ENCODE assay signal across 9 mouse cellular contexts in genomic region chr12:29368107-29368819, GRCm38 (mm10).
A peak's percentile ranks its signal among the peaks of the same experiment; 100 is the strongest.
DNase-seq lines count a peak whose midpoint lies in the region; ATAC-seq lines count a peak whose summit lies in the region.
"Had no signal": no experiment of that assay in that cellular context is flagged by ENCODE, and none has a peak within 500 bp of the region (broad histone marks: within the 10 kb centered on the region; RNA-seq: fewer than 3 reads in every experiment).

No protein-coding gene starts in this region.

- H3K4me2 ChIP-seq in forebrain, embryonic 11.5 days (ENCODE audit: low read depth, low read length, severe bottlenecking) = peak overlapping the region; percentile 48
- H3K4me2 ChIP-seq in heart, embryonic 16.5 days (ENCODE audit: low read depth, low read length) = peak overlapping the region; percentile 57
- peak overlapping the region; percentile 35 for H3K4me2 ChIP-seq in stomach, embryonic 14.5 days (replicated peaks; ENCODE audit: low read depth, low read length)
- H3K4me2 ChIP-seq: liver, embryonic 13.5 days had no signal

- H3K36me3 ChIP-seq in forebrain, embryonic 11.5 days (ENCODE audit: control insufficient read depth, insufficient read depth, low read length) = no peaks in the 10 kb centered on the region
- H3K36me3 ChIP-seq in heart, embryonic 16.5 days (ENCODE audit: control insufficient read depth, insufficient read depth) = no peaks in the 10 kb centered on the region
- H3K36me3 ChIP-seq in stomach, embryonic 14.5 days (ENCODE audit: control insufficient read depth, insufficient read depth, low read length) = no peaks in the 10 kb centered on the region
- H3K36me3 ChIP-seq: liver, embryonic 13.5 days had no signal

- DNase-seq in urinary bladder, postnatal 36 days (ENCODE audit: low spot score in 2 of 2) = peak; percentile 3 to 14
- no peak for DNase-seq in urinary bladder, adult 18-20 months (ENCODE audit: low spot score in 2 of 2)
- DNase-seq in forebrain, embryonic 11.5 days (ENCODE audit: low spot score) = peak; percentile 81
- peak; percentile 60 to 69 for DNase-seq in kidney, postnatal 25 days
- peak; percentile 67 for DNase-seq in mesoderm, embryonic 11.5 days (ENCODE audit: low read depth, low spot score)
- DNase-seq in urinary bladder, postnatal 25 days (ENCODE audit: low spot score) = no peak
- DNase-seq: liver, embryonic 13.5 days had no signal

- H3K27ac ChIP-seq in forebrain, embryonic 11.5 days (ENCODE audit: low read depth, low read length) = peak overlapping the region; percentile 85
- H3K27ac ChIP-seq in heart, embryonic 16.5 days (ENCODE audit: low read length) = no peak overlapping the region
- H3K27ac ChIP-seq in stomach, embryonic 14.5 days (ENCODE audit: low read length) = peak overlapping the region; percentile 27; the same call in 1 of the 2 replicates
- H3K27ac ChIP-seq: liver, embryonic 13.5 days had no signal

- H3K9me3 ChIP-seq in forebrain, embryonic 11.5 days (ENCODE audit: control insufficient read depth, low read length) = no peaks in the 10 kb centered on the region
- H3K9me3 ChIP-seq in heart, embryonic 16.5 days (replicated peaks; ENCODE audit: control insufficient read depth, low read length) = no peaks in the 10 kb centered on the region
- H3K9me3 ChIP-seq in stomach, embryonic 14.5 days (ENCODE audit: control insufficient read depth, low read depth, low read length) = no peaks in the 10 kb centered on the region
- H3K9me3 ChIP-seq: liver, embryonic 13.5 days had no signal

- peak overlapping the region; percentile 20 for H3K4me3 ChIP-seq in forebrain, embryonic 11.5 days (ENCODE audit: low read depth, low read length)
- peak overlapping the region; percentile 21; the same call in 1 of the 2 replicates for H3K4me3 ChIP-seq in heart, embryonic 16.5 days (ENCODE audit: low read length)
- peak overlapping the region; percentile 18; the same call in 1 of the 2 replicates for H3K4me3 ChIP-seq in stomach, embryonic 14.5 days (ENCODE audit: low read depth, low read length)
- H3K4me3 ChIP-seq: liver, embryonic 13.5 days had no signal

- peaks cover 9% of the 10 kb centered on the region; the same call in 1 of the 2 replicates for H3K4me1 ChIP-seq in forebrain, embryonic 11.5 days (replicated peaks; ENCODE audit: control insufficient read depth, insufficient read depth, low read length)
- H3K4me1 ChIP-seq in heart, embryonic 16.5 days (ENCODE audit: control insufficient read depth, insufficient read depth, low read length) = peaks cover 7% of the 10 kb centered on the region; the same call in 1 of the 2 replicates
- 0 out of 2 replicates have a peak, but pooled peaks cover 4% of the 10 kb centered on the region for H3K4me1 ChIP-seq in stomach, embryonic 14.5 days (ENCODE audit: control insufficient read depth, insufficient read depth, low read length)
- H3K4me1 ChIP-seq: liver, embryonic 13.5 days had no signal

- H3K9ac ChIP-seq in forebrain, embryonic 11.5 days (ENCODE audit: low read length) = peak overlapping the region; percentile 50
- H3K9ac ChIP-seq in heart, embryonic 16.5 days (ENCODE audit: low read length) = no peak overlapping the region
- H3K9ac ChIP-seq in stomach, embryonic 14.5 days (replicated peaks; ENCODE audit: low read depth, low read length) = no peak overlapping the region
- H3K9ac ChIP-seq: liver, embryonic 13.5 days had no signal

- WGBS in forebrain, embryonic 11.5 days = 3% methylated on average over 19 of the region's 19 CpGs
- WGBS in heart, embryonic 16.5 days = 22% methylated on average over 19 of the region's 19 CpGs
- WGBS in stomach, embryonic 14.5 days = 15% methylated on average over 19 of the region's 19 CpGs

- peak; percentile 95 for ATAC-seq in forebrain, embryonic 11.5 days (replicated peaks; ENCODE audit: low FRiP score)
- ATAC-seq in heart, embryonic 16.5 days (replicated peaks; ENCODE audit: extremely low read depth, insufficient read depth, low FRiP score) = no peak
- no peak for ATAC-seq in stomach, embryonic 14.5 days (ENCODE audit: insufficient number of reproducible peaks, insufficient read depth, low FRiP score, low read depth)

- H3K27me3 ChIP-seq in forebrain, embryonic 11.5 days (ENCODE audit: control insufficient read depth, insufficient read depth, low read length) = no peaks in the 10 kb centered on the region
- H3K27me3 ChIP-seq in heart, embryonic 16.5 days (ENCODE audit: control insufficient read depth, insufficient read depth, low read length) = no peaks in the 10 kb centered on the region
- no peaks in the 10 kb centered on the region for H3K27me3 ChIP-seq in stomach, embryonic 14.5 days (ENCODE audit: control insufficient read depth, insufficient read depth, low read length)
- H3K27me3 ChIP-seq: liver, embryonic 13.5 days had no signal

Comparison
In these comparisons a context has a peak if more than half of its experiments do, and no peak if none do; other contexts are left out.
1. DNase-seq: peak in urinary bladder, postnatal 36 days (2 of 2), forebrain, embryonic 11.5 days (single experiment), kidney, postnatal 25 days (2 of 2) and mesoderm, embryonic 11.5 days (single experiment); none in urinary bladder, adult 18-20 months (0 of 2) and urinary bladder, postnatal 25 days (single experiment).
2. Peak in every context shown above with its lines, with median percentiles within 50 percentile points of each other: H3K4me2 ChIP-seq and H3K4me3 ChIP-seq.